Mouse (Mus musculus) right cerebral cortex, postnatal 10 days (tissue): ENCODE data around the gene Rin2.
A peak's percentile ranks its signal among the peaks of the same experiment; 100 is the strongest.

Experiments
- DNase-seq, 2 experiments: peaks; one replicate each; pipeline ENCODE4 v3.0.0; 2021; ENCODE audit warnings: low spot score in 2 of 2

Gene Rin2

DNA sequence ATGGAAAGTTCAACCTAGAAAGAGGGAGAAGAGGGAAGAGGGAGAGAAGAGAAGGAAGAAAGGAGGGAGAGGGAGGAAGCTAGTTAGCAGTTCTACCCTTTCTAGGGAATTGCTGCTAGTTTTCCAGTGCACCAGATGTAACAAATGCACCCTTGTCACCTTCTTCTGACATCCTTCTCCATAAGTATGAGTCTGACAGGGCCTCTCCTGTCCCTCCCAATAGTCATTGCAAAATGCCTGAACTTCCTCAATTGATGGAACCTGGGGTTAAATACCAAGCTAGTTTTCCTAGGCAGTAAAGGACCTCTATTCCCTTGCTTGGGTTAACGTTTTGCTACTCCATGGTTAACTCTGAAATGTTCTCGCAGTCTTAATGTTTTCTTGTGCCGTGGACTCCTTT lies 149.7 kb downstream of the Rin2 start:
- no peak for DNase-seq

DNA sequence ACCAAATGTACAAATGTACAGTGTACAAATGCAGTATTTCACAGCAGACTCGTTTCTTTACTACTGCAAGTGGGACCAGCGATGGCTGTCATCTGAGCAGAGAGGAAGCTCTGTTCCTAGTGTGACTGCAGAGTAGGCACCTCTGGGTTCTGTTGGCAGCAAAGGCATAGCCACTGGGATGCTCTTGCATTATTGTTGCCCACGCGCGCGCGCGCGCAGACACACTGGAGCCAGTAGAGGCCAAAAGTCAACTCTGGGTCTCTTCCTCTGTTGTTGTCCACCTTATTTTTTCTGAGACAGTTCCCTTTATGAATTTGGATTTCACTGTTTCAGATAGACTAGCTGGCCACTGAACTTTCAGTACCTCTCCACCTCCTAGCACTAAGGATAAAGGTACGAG lies 150.2 kb downstream of the Rin2 start:
- DNase-seq: no peak

DNA sequence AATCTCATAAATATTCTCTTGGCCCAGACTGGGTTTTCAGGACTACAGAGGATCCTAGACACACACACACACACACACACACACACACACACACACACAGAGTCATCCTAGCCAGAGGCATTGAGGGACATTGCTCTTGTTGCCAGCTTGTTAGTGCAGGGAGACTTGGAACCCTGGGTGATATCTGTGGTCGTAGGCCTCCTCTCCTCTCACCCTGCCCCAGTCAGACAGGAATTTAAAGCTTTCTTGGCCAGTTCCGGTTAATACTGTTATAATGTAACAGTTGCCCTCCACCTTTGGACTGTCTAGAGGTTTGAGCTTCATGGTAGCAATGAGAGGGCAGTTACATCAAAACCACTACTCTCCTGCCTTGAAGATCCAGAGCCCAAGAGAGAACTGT lies 152.9 kb downstream of the Rin2 start:
- no peak for DNase-seq

DNA sequence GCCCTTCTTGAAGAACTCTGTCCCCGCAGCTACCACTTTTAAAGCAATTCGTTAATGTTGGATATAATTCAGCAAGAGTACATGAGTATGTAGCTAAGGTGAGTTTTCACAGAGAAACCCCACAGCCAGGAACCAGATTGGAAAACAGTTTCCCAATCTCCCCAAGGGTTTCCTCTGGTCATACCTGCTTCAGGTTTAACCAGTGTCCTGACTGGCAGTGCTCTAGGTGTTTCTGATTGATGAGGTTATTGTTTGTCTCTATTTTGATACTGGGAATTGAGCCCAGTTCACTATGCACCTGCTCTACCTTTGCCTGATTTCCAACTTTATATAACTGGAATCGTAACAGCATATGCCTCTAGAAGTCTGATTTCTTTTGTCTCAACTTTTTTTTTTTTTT lies 153.6 kb downstream of the Rin2 start:
- no peak for DNase-seq

DNA sequence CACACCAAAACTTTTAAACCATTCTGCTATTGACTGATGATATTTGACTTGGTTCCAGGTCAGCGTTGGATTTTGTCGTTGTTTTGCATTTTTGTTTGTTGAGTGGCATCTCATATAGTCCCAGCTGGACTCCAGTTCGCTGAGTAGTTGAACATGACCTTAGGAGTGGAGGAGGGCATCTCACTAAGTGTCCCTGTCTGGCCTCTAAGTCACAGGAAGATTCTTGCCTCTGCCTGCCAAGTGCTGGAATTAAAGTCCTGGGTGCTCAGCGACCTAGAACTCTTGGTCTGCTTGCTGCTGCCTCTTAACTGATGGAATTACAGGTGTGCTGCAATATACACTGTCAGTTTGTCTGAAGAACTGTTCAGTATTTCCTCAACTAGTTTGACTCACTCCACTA lies 154.2 kb downstream of the Rin2 start:
- no peak for DNase-seq

DNA sequence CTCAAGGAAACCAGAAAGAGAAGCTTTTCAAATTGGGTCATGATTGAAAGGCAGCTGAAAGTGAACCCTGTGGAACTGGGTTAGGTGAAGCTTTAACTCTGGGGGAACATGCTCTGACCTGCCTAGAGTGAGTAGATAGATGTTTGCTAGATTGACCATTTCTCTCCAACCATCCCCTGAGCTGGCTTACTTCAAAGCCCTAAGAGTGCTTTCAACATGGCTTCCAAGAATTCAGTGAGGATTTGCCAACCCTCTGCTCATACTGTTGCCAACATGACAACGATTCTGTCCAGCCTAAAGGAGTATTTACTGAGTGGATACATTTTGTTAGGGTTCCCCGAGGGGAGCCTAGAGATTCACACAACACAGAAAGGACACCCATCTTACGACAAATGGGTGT lies 155.4 kb downstream of the Rin2 start:
- DNase-seq: no peak

DNA sequence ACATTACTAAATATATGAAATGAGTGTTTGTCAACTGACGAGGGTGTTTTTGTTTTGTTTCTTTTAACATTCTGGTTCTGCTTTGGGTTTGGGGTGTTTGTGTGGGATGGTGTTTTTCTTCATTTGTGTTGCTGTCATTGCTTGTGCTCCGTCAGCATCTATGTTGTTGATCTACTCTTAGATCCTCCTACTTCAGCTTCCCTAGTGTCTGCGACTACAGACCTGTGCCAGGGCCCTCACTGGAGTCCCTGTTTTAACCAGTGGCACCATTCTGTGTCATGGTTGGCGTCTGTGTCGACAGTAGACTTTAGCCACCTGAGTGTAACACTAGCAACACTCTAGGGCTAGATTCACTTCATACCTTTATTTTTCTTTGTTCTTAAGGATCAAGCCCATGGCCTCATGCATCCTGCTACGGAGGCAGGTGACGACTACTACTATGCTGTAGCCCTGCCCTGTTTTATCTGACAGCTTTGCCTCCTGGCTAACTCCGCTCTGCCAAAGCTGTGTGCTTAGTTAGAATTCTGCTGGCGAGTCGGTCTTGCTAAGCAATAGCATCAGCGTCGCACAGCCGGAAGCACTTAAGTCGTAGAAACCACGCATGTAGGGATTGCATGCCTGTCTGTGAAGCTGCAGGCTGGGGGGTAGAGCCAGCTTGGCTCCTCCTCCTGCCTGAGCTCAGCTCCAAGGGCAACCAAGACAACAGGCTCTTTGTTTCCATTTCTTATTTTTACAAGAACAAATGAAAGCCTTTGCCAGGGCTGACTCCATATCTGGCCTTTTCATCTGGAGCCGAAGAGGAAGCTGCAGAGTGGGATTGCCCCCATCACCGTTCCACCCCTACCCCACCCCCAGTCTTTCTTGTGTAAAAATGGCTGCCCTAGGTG lies 157.2 kb downstream of the Rin2 start:
- DNase-seq: peak; percentile 72 to 80

DNA sequence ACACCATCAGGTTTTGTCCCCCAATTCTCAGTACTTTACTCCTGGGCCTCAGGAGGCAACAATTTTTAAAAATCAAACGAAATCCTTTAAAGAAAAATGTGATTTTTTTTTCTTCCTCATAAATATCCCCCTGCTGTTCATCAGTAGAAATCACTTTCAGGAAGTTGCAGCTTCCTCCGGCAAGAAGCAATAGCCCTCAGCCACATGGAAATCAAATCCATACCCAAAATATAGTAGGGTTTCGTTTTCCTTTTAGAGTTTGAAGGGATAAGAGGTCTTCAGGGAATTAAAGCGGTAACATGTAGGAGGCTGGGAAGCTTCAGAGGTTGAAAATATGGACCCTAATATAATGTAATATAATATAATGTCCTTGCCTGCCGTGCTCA lies 157.8 kb downstream of the Rin2 start:
- DNase-seq: no peak

DNA sequence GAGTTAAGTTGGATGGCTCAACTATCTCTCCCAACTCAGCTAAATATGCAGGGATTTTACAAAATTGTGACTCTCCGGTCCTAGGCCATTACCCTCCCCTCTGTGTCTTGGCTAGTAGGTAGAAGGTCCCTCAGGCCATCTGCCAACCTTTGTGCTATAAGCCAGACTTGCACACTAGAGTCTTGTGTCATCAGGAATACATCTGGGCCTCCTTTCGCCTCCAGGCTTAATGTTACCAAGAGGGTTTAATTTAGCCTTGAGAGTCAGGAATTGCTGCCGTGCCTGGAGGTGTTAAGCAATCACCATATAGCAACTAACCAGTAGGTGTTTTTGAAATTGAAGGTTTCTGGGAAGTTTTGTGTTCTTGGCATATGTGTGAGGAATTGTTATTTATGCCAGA lies 158.3 kb downstream of the Rin2 start:
- no peak for DNase-seq

DNA sequence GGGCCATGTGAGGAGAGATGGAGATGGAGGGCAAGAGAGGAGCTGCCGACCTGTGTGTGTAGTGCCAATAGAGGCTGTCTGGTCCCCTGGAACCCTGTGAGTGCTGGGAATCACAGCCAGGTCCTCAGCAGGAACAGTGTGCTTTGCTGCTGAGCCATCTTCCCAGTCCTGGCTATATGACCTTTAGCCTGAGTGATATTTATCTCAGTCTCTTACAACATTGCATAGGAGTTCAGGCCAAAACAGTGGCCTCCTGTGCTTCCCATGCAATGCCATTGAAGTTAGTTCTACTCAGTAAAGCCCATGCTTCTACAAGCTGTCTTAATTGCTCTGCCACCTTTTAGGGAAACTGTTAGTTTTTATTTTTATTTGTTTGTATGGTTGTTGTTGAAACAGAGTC lies 160.9 kb downstream of the Rin2 start:
- no peak for DNase-seq

DNA sequence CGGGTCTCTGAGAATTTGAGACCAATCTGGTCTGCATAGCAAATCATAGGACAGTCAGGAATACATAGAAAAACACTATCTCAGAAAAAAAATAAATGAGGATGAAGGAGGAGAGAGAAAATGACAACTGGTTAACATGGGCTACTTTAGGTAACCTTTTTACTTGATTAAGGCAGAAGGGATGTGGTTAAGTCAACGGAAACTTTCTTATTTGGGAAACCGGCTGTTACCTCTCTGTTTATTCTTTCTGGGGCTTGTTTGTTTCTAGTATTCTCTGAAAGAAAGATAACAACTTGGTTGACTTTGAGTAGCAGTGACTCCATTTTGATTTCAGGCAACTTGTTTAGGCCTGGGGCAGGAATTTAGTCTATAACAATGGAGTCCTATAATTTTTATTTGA lies 163.7 kb downstream of the Rin2 start:
- DNase-seq: no peak

DNA sequence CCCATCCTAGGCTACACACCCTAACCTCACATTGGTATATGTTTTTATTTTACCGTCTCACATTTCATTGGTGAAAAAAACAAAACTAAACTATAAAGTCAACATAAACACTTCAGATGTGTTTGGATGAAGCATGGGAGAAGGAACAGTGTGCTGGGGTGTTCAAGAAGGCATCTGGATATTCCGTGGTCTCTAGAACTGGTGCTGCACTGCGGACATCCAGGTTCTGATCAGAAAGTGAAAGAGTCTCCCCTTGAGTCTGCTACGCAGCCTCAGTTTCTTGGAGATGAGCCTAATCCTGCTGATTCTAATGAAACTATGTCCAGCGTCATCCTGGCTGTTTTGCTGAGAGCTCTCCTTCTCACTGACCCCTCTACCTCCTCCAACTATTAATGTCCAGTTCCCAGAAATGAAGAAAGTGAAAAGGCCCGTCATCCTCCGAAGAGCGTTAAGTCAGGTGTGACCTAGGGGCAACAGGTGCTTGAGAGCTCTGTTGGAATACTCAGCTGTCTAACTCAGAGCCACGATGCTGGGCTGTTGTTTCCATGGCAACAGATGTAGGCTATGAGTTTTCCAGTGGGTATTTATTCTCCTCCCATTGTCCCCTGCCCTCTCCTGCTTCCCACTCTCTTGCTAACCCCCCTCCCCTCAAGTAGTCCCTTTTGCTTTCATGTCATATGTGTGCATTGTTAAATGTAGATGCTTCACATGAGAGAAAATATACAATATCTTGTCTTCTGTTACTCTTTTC lies 164.7 kb downstream of the Rin2 start:
- peak in 1 of 2 experiments; percentile 45 for DNase-seq

DNA sequence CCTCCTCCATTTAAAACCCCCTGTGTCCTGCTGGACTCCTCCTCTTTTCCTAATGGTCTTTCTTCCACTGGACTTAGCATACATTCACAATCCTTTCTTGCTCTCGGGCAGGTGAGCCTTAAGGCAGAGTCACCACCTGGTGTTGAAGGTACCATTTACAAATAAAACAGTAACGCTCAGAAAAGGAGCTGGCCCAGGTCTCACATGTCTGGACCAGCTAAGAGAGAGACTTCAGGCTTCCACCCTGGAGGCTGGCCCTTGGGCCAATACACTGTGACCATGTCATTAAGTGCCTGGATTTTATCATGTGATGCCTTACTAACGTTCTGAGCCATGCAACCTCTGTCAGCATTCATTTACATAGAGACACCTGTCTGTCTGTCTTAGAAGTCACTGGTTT lies 165.3 kb downstream of the Rin2 start:
- no peak for DNase-seq

DNA sequence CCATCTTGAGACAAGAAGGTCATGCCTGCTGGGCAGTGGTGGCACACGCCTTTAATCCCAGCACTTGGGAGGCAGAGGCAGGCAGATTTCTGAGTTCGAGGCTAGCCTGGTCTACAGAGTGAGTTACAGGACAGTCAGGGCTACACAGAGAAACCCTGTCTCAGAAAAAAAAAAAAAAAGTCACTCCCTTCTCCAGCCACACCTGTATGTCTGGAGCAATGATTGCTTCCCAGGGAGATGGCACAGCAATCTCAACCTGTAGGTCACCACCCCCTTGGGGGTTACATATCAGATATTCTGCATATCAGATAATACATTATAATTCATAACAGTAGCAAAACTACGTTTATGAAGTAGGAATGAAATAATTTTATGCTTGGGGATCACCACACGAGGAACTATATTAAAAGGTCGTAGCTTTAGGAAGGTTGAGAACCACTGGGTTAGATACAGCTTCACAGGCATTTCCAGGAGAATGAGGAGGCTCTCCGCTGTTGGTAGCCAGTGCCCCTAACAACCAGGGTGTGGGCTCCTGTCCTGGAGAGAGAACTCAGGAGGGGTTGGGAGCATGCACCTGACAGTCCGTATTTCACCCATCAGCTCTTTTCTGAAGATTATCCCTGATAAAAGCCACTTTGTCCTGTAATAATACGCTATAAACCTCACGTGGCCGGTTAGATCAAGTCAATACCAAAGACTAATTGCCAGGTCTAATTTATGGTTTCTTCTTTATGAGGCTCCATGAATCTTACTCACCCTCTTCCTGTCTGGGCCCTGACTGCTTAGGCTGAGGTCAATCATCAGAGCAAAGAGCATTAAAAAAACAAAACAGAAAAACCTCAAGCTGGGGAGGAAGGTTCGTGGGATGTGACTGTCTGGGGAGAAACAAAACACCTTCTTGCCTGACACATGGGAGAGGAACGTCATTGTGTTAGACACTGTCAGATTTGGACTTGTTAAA lies 166.2 kb downstream of the Rin2 start:
- DNase-seq: no peak

DNA sequence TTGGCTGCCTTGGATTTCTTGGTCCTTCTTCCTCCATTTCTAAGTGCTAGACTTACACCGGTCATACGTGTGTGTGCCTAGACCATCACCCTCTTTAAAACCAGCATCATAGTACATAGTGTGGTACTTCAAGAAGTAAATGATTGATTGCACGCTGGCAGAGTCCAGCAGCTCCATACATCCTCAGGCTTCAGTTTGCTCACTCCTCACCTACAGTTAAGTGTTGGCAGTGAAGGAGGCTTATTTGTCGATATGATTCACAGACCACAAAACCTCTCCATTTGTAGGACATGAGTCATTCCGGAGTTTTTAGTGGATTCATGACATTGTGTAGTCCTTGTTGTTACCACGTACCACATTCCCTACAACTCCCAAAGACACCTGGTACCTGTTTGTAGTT lies 168.3 kb downstream of the Rin2 start:
- DNase-seq: no peak

DNA sequence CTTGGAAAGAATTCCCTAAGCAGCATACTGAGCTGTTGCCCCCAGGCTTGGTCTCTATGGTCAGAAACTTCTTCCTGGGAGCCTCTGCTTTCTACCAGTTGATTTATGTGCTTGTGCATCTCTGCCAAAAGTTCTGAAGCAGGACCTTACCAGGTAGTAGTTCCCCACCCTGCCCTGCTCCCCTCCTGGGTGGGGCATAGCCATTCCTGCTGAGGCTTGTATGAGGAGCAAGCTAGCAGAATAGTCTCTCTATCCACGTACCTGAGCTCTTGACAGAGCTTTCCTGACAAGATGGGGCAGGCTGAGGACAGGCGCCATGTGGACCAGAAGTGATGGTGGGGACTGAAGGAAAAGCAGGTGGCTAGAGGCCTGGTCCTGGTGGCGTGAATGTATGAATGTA lies 171.6 kb downstream of the Rin2 start:
- no peak for DNase-seq

DNA sequence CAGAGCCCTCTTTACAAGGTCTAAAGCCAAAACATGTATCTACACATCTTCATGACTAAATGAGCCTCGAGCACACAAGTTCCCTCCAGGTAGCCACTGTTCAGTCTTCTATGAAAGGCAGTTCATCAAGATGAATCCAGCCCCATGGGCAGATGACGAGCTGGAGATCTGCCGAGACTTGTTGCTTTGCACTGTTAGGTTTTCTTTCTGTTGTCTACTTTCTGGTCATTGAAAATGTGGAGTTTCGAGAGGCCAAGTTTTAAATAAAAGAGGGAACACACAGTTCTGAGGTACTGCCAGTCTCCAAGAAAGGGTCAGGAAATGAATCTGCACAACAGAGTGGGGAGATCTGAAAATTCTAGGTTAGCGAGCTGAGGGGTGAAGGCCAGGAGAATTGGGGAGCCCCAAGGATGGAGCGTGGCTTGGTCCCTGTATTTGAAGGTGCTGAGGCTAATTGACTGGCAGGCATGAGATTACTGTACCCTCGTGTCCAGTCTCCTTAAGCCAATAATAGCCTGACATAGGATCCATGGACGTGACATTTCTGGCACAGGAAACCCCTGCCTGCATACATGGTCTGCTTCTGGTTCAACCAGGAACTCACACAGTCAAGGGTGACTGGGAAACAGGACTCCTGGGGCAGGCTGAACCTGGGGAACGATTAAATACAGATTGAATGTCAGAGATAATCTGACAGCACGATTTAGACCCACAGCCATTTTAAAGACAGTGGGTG lies 174.3 kb downstream of the Rin2 start:
- no peak for DNase-seq

DNA sequence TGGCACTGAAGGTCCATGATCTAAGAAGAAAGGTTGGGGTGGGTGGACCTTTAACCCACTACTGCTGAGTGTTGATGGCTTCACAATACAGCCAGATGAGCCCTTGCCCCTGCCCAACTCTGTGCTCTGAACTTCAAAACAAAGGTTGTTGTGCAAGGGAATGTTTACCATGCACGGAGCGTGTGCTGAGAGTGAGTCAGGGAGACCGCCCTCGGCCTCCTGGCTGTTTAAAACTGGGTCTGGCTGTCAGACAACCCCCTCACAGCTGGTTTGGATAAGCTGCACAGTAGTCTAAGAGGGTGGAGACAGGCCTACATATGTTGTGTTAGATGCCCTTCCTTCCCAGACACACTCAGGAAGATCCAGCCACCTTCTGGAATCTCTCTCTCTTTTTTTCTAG lies 175.8 kb downstream of the Rin2 start:
- no peak for DNase-seq

DNA sequence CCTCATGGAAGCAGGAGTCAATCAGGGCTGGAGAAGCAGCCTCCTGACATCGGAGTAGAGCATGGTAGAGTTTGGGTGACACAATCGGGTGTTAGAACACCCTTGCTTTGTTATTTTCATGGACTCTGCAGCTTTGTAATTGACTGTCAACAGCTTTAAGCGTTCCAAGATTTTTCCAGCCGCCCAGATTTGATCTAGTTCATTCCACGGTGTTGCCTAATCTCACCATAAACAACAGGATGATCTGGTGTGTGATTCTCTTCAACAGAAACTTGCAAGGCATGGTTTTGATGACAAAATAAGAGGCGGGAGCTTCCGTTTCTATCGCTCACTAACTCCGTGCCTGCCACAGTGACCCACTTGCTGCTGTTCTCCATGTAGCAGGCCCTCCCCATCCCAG lies 180.8 kb downstream of the Rin2 start:
- no peak for DNase-seq

DNA sequence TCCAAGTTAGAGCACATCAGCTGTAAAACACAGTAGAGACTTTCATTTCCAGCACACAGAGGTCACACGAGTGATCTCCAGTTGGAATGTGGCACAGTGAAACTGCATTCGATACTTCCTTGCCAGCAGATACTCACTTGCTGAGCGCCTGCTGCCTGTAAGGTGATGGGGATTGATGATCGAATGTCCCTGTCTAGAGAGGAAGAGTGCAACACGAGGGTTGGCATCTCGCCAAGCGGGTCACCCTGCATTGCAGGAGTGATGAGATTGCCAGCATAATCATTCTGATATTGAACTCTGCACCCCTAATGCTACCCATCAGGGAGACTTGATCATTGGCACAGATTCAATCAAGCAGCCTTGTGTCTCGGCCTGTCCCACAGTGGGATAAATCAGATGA lies 182.8 kb downstream of the Rin2 start:
- DNase-seq: no peak

DNA sequence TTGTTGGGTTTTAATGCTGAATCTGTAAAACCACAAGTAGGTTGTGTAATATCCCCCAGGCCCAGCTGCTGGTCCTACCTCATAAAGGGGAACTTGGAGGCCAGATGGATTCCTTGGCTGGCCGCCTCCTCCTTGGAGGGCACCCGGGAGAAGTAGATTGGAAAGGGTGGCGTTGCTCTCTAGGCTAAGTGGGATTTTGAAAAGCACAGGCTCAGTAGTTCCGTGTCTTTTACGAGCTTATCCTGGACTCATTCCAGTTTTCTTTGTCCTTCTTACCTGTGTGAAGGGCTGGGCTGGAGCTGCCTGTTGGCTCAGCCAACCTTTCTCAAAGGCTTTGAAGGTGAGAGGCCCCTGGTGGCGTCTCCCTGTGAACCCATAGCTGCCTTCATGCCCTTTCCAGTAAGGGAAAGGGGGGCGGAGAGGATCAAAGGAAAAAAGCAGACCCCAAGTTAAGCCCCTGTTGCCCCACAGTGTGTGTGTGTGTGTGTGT lies 184.5 kb downstream of the Rin2 start:
- DNase-seq: peak; percentile 76 to 79
